In the genomic region with DNA sequence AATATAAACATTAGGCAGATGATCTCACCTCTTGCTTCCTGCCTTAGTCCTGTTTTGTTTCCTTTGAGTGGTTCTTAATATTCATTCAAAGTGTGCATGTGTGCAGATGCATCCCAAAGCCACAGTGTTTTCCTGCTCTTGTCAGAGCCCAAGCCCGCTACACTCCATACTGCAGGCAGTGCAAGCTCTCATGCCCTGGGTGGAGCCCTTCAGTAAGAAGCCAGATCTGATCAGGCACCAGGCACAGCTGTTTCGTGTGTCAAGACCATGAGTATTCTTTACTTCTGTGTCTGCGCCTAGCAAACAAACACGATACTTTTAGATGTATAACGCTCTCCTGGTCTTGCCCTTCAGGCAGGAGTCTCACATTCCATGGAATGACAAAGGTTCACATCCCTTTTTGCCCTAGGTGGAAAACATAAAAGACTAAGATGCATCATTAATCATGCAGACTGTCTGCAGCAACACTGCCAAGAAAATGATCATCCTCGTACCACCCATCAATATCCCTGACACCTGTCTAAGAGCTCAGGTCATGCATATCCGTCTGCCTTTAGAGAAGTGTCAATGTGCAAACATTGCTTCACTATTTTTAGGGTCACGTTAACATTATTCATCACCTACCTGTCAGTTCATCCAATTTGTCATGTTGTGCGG, we compare ENCODE assay signal across 11 mouse cellular contexts.
DNase-seq lines count a peak whose midpoint lies in the region; ATAC-seq lines count a peak whose summit lies in the region.
"Had no signal": no experiment of that assay in that cellular context is flagged by ENCODE, and none has a peak within 500 bp of the region (broad histone marks: within the 10 kb centered on the region; RNA-seq: fewer than 3 reads in every experiment).

No protein-coding gene starts in this region.

- H3K4me1 ChIP-seq in forebrain, embryonic 11.5 days (replicated peaks; ENCODE audit: control insufficient read depth, insufficient read depth, low read length): no peaks in the 10 kb centered on the region
- H3K4me1 ChIP-seq: embryonic facial prominence, embryonic 15.5 days; liver, embryonic 13.5 days had no signal

- ATAC-seq in forebrain, embryonic 11.5 days (replicated peaks; ENCODE audit: low FRiP score): no peak

- no peaks in the 10 kb centered on the region for H3K27me3 ChIP-seq in forebrain, embryonic 11.5 days (ENCODE audit: control insufficient read depth, insufficient read depth, low read length)
- H3K27me3 ChIP-seq: embryonic facial prominence, embryonic 15.5 days; liver, embryonic 13.5 days had no signal

- 78% methylated on average over 9 of the region's 9 CpGs for WGBS in forebrain, embryonic 11.5 days

- H3K9me3 ChIP-seq in forebrain, embryonic 11.5 days (ENCODE audit: control insufficient read depth, low read length): no peaks in the 10 kb centered on the region
- H3K9me3 ChIP-seq: embryonic facial prominence, embryonic 15.5 days; G1E; liver, embryonic 13.5 days had no signal

- H3K36me3 ChIP-seq in forebrain, embryonic 11.5 days (ENCODE audit: control insufficient read depth, insufficient read depth, low read length): no peaks in the 10 kb centered on the region
- H3K36me3 ChIP-seq: embryonic facial prominence, embryonic 15.5 days; G1E; liver, embryonic 13.5 days had no signal

- no peak overlapping the region for H3K9ac ChIP-seq in forebrain, embryonic 11.5 days (ENCODE audit: low read length)
- H3K9ac ChIP-seq: embryonic facial prominence, embryonic 15.5 days; liver, embryonic 13.5 days had no signal

- H3K4me2 ChIP-seq in forebrain, embryonic 11.5 days (ENCODE audit: low read depth, low read length, severe bottlenecking): no peak overlapping the region
- H3K4me2 ChIP-seq: embryonic facial prominence, embryonic 15.5 days; liver, embryonic 13.5 days had no signal

- intact Hi-C loops in heart, postnatal 10 days (cut with DNase I): loop anchor here (2.0 to 5.0 kb wide), 3 partner anchors 119 to 186 kb away; a partner anchor contains a TSS

- peak; percentile 7 to 25 for DNase-seq in frontal cortex, adult 2 months (ENCODE audit: extremely low spot score in 1 of 2, low spot score in 1 of 2)
- DNase-seq in frontal cortex, postnatal 10 days (ENCODE audit: low spot score in 2 of 2): no peak
- peak; percentile 68 for DNase-seq in embryo, embryonic 10 days (ENCODE audit: low spot score)
- peak; percentile 44 to 49 for DNase-seq in heart, postnatal 10 days
- DNase-seq in lung, postnatal 4 days: peak; percentile 22 to 55
- no peak for DNase-seq in layer of hippocampus, postnatal 14 days (ENCODE audit: low spot score in 2 of 2)
- DNase-seq in urinary bladder, postnatal 25 days (ENCODE audit: low spot score): no peak
- no peak for DNase-seq in forebrain, embryonic 11.5 days (ENCODE audit: low spot score)
- DNase-seq: liver, embryonic 13.5 days had no signal

- no peak overlapping the region for H3K4me3 ChIP-seq in forebrain, embryonic 11.5 days (ENCODE audit: low read depth, low read length)
- H3K4me3 ChIP-seq: embryonic facial prominence, embryonic 15.5 days; liver, embryonic 13.5 days had no signal

- H3K27ac ChIP-seq in forebrain, embryonic 11.5 days (ENCODE audit: low read depth, low read length): no peak overlapping the region
- H3K27ac ChIP-seq: embryonic facial prominence, embryonic 15.5 days; liver, embryonic 13.5 days had no signal

Comparison
In these comparisons a context has a peak if more than half of its experiments do, and no peak if none do; other contexts are left out.
1. DNase-seq: peak in frontal cortex, adult 2 months (2 of 2), embryo, embryonic 10 days (single experiment), heart, postnatal 10 days (2 of 2) and lung, postnatal 4 days (2 of 2); none in frontal cortex, postnatal 10 days (0 of 2), layer of hippocampus, postnatal 14 days (0 of 2), urinary bladder, postnatal 25 days (single experiment) and forebrain, embryonic 11.5 days (single experiment).